Mouse (Mus musculus): ENCODE measurements around the gene Zbtb20. TPM values are rescaled to one million over a fixed set of nuclear protein-coding genes. Genes with fewer than 3 reads are reported as not detected.

Gene Zbtb20
- polyA plus RNA-seq (2014; fragmentation: Nextera tagmentation; extraction: Ambion mirVana): 15.4 and 19.0 TPM in 2 replicates

GRCm38 (mm10) chr16:42875852-42875980 is at the start of gene Zbtb20:
Gene Zbtb20, plus strand, starts transcription at chr16:42875881.
- ATAC-seq (replicated peaks; ENCODE audit: insufficient number of reproducible peaks, low FRiP score, low TSS enrichment, low read depth) (no peak), DNase-seq (ENCODE audit: low spot score) (no peak)
- peak within 1 kb of the TSS; percentile 76 for H3K4me2 ChIP-seq (ENCODE audit: low read depth, low read length)
- H3K9ac ChIP-seq (replicated peaks; ENCODE audit: low read length): peak within 1 kb of the TSS; percentile 83
- no peaks in the 10 kb centered on the region for H3K4me1 ChIP-seq (ENCODE audit: control insufficient read depth, insufficient read depth, low read length)
- H3K4me3 ChIP-seq (ENCODE audit: low read depth, low read length): peak within 1 kb of the TSS; percentile 62
- H3K27me3 ChIP-seq (ENCODE audit: control insufficient read depth, insufficient read depth, low read length): no peaks in the 10 kb centered on the region
- no peaks in the 10 kb centered on the region for H3K9me3 ChIP-seq (replicated peaks; ENCODE audit: control insufficient read depth, low read length)
- WGBS: 0% methylated on average over 8 of the region's 8 CpGs
- no peaks in the 10 kb centered on the region for H3K36me3 ChIP-seq (replicated peaks; ENCODE audit: control insufficient read depth, insufficient read depth, low read depth, low read length)
- H3K27ac ChIP-seq (replicated peaks; ENCODE audit: low read depth, low read length): peak within 1 kb of the TSS; percentile 98

- Histone ChIP-seq H3K36me3 (replicated peaks; ENCODE audit: control insufficient read depth, insufficient read depth, low read depth, low read length) (no peaks in the 10 kb centered on the region), H3K9me3 (replicated peaks; ENCODE audit: control insufficient read depth, low read length) (no peaks in the 10 kb centered on the region), H3K27ac (replicated peaks; ENCODE audit: low read depth, low read length) (no peak overlapping the region), H3K9ac (replicated peaks; ENCODE audit: low read length) (no peak overlapping the region), H3K4me2 (ENCODE audit: low read depth, low read length) (no peak overlapping the region), H3K4me1 (ENCODE audit: control insufficient read depth, insufficient read depth, low read length) (no peaks in the 10 kb centered on the region), H3K27me3 (ENCODE audit: control insufficient read depth, insufficient read depth, low read length) (no peaks in the 10 kb centered on the region), H3K4me3 (ENCODE audit: low read depth, low read length) (no peak overlapping the region)
- ATAC-seq (replicated peaks; ENCODE audit: insufficient number of reproducible peaks, low FRiP score, low TSS enrichment, low read depth) (no peak), DNase-seq (ENCODE audit: low spot score) (peak; percentile 39)
- 74% methylated on average over 5 of the region's 5 CpGs for WGBS
Measured at GRCm38 (mm10) chr16:42835940-42836339, 39.7 kb upstream of the Zbtb20 start.

GRCm38 (mm10) chr16:42836404-42837120 is 39.1 kb upstream of the Zbtb20 start:
- no peak overlapping the region for H3K4me2 ChIP-seq (ENCODE audit: low read depth, low read length)
- no peak overlapping the region for H3K4me3 ChIP-seq (ENCODE audit: low read depth, low read length)
- H3K4me1 ChIP-seq (ENCODE audit: control insufficient read depth, insufficient read depth, low read length): no peaks in the 10 kb centered on the region
- ATAC-seq (replicated peaks; ENCODE audit: insufficient number of reproducible peaks, low FRiP score, low TSS enrichment, low read depth) (no peak), DNase-seq (ENCODE audit: low spot score) (no peak)
- H3K27ac ChIP-seq (replicated peaks; ENCODE audit: low read depth, low read length): no peak overlapping the region
- H3K9ac ChIP-seq (replicated peaks; ENCODE audit: low read length): no peak overlapping the region
- WGBS: 70% methylated on average over 2 of the region's 2 CpGs
- no peaks in the 10 kb centered on the region for H3K36me3 ChIP-seq (replicated peaks; ENCODE audit: control insufficient read depth, insufficient read depth, low read depth, low read length)
- no peaks in the 10 kb centered on the region for H3K27me3 ChIP-seq (ENCODE audit: control insufficient read depth, insufficient read depth, low read length)
- H3K9me3 ChIP-seq (replicated peaks; ENCODE audit: control insufficient read depth, low read length): no peaks in the 10 kb centered on the region

- Histone ChIP-seq H3K4me2 (ENCODE audit: low read depth, low read length) (no peak overlapping the region), H3K4me1 (ENCODE audit: control insufficient read depth, insufficient read depth, low read length) (no peaks in the 10 kb centered on the region), H3K36me3 (replicated peaks; ENCODE audit: control insufficient read depth, insufficient read depth, low read depth, low read length) (no peaks in the 10 kb centered on the region), H3K4me3 (ENCODE audit: low read depth, low read length) (no peak overlapping the region), H3K27me3 (ENCODE audit: control insufficient read depth, insufficient read depth, low read length) (no peaks in the 10 kb centered on the region), H3K27ac (replicated peaks; ENCODE audit: low read depth, low read length) (no peak overlapping the region), H3K9me3 (replicated peaks; ENCODE audit: control insufficient read depth, low read length) (no peaks in the 10 kb centered on the region), H3K9ac (replicated peaks; ENCODE audit: low read length) (no peak overlapping the region)
- DNase-seq (ENCODE audit: low spot score) (no peak), ATAC-seq (replicated peaks; ENCODE audit: insufficient number of reproducible peaks, low FRiP score, low TSS enrichment, low read depth) (no peak)
- 83% methylated on average over 4 of the region's 4 CpGs for WGBS
Measured at GRCm38 (mm10) chr16:42838226-42838625, 37.5 kb upstream of the Zbtb20 start.

GRCm38 (mm10) chr16:42857564-42858183 is 18.0 kb upstream of the Zbtb20 start:
- H3K36me3 ChIP-seq (replicated peaks; ENCODE audit: control insufficient read depth, insufficient read depth, low read depth, low read length): no peaks in the 10 kb centered on the region
- no peak overlapping the region for H3K4me2 ChIP-seq (ENCODE audit: low read depth, low read length)
- no peak overlapping the region for H3K4me3 ChIP-seq (ENCODE audit: low read depth, low read length)
- H3K27ac ChIP-seq (replicated peaks; ENCODE audit: low read depth, low read length): no peak overlapping the region
- no peaks in the 10 kb centered on the region for H3K4me1 ChIP-seq (ENCODE audit: control insufficient read depth, insufficient read depth, low read length)
- no peak overlapping the region for H3K9ac ChIP-seq (replicated peaks; ENCODE audit: low read length)
- H3K9me3 ChIP-seq (replicated peaks; ENCODE audit: control insufficient read depth, low read length): no peaks in the 10 kb centered on the region
- DNase-seq (ENCODE audit: low spot score) (no peak), ATAC-seq (replicated peaks; ENCODE audit: insufficient number of reproducible peaks, low FRiP score, low TSS enrichment, low read depth) (no peak)
- WGBS: 87% methylated on average over 3 of the region's 3 CpGs
- H3K27me3 ChIP-seq (ENCODE audit: control insufficient read depth, insufficient read depth, low read length): no peaks in the 10 kb centered on the region

GRCm38 (mm10) chr16:42859251-42859650 is 16.4 kb upstream of the Zbtb20 start:
- H3K36me3 ChIP-seq (replicated peaks; ENCODE audit: control insufficient read depth, insufficient read depth, low read depth, low read length): no peaks in the 10 kb centered on the region
- H3K4me1 ChIP-seq (ENCODE audit: control insufficient read depth, insufficient read depth, low read length): no peaks in the 10 kb centered on the region
- DNase-seq (ENCODE audit: low spot score) (no peak), ATAC-seq (replicated peaks; ENCODE audit: insufficient number of reproducible peaks, low FRiP score, low TSS enrichment, low read depth) (no peak)
- no peaks in the 10 kb centered on the region for H3K27me3 ChIP-seq (ENCODE audit: control insufficient read depth, insufficient read depth, low read length)
- H3K27ac ChIP-seq (replicated peaks; ENCODE audit: low read depth, low read length): no peak overlapping the region
- no peaks in the 10 kb centered on the region for H3K9me3 ChIP-seq (replicated peaks; ENCODE audit: control insufficient read depth, low read length)
- H3K4me3 ChIP-seq (ENCODE audit: low read depth, low read length): no peak overlapping the region
- no peak overlapping the region for H3K4me2 ChIP-seq (ENCODE audit: low read depth, low read length)
- no peak overlapping the region for H3K9ac ChIP-seq (replicated peaks; ENCODE audit: low read length)
- WGBS: 91% methylated on average over 4 of the region's 4 CpGs

- H3K36me3 ChIP-seq (replicated peaks; ENCODE audit: control insufficient read depth, insufficient read depth, low read depth, low read length): no peaks in the 10 kb centered on the region
- 64% methylated on average over 2 of the region's 2 CpGs for WGBS
- H3K9ac ChIP-seq (replicated peaks; ENCODE audit: low read length): no peak overlapping the region
- H3K4me3 ChIP-seq (ENCODE audit: low read depth, low read length): no peak overlapping the region
- ATAC-seq (replicated peaks; ENCODE audit: insufficient number of reproducible peaks, low FRiP score, low TSS enrichment, low read depth) (no peak; the same call in 1 of the 2 replicates), DNase-seq (ENCODE audit: low spot score) (peak; percentile 48)
- no peaks in the 10 kb centered on the region for H3K9me3 ChIP-seq (replicated peaks; ENCODE audit: control insufficient read depth, low read length)
- H3K27me3 ChIP-seq (ENCODE audit: control insufficient read depth, insufficient read depth, low read length): no peaks in the 10 kb centered on the region
- H3K4me2 ChIP-seq (ENCODE audit: low read depth, low read length): no peak overlapping the region
- H3K27ac ChIP-seq (replicated peaks; ENCODE audit: low read depth, low read length): peak overlapping the region; percentile 63
- no peaks in the 10 kb centered on the region for H3K4me1 ChIP-seq (ENCODE audit: control insufficient read depth, insufficient read depth, low read length)
Measured at GRCm38 (mm10) chr16:42863231-42863630, 12.4 kb upstream of the Zbtb20 start.

- Histone ChIP-seq H3K4me2 (ENCODE audit: low read depth, low read length) (no peak overlapping the region), H3K4me3 (ENCODE audit: low read depth, low read length) (no peak overlapping the region), H3K27ac (replicated peaks; ENCODE audit: low read depth, low read length) (no peak overlapping the region), H3K27me3 (ENCODE audit: control insufficient read depth, insufficient read depth, low read length) (no peaks in the 10 kb centered on the region), H3K36me3 (replicated peaks; ENCODE audit: control insufficient read depth, insufficient read depth, low read depth, low read length) (no peaks in the 10 kb centered on the region), H3K4me1 (ENCODE audit: control insufficient read depth, insufficient read depth, low read length) (no peaks in the 10 kb centered on the region), H3K9me3 (replicated peaks; ENCODE audit: control insufficient read depth, low read length) (no peaks in the 10 kb centered on the region), H3K9ac (replicated peaks; ENCODE audit: low read length) (no peak overlapping the region)
- 81% methylated on average over 1 of the region's 1 CpGs for WGBS
- ATAC-seq (replicated peaks; ENCODE audit: insufficient number of reproducible peaks, low FRiP score, low TSS enrichment, low read depth) (no peak), DNase-seq (ENCODE audit: low spot score) (no peak)
Measured at GRCm38 (mm10) chr16:42866061-42866460, 9.6 kb upstream of the Zbtb20 start.

Data from embryonic facial prominence, embryonic 11.5 days (tissue).